Mouse (Mus musculus) spleen, adult 2 months (tissue): ENCODE data around the gene Pole3.

Experiments used
- CTCF ChIP-seq: fragments of 200-500 bp; IDR thresholded peaks from 2 replicates; pipeline ENCODE4 v1.5.1; 2011; ENCODE audit warnings: mild to moderate bottlenecking, inconsistent platforms; ENCODE audit not compliant: insufficient read depth, insufficient read length, insufficient replicate concordance; ENCODE audit errors: extremely low read depth
- POLR2A ChIP-seq: fragments of 200-500 bp; IDR thresholded peaks from 2 replicates; pipeline ENCODE4 v1.6.1; 2011; ENCODE audit warnings: low read depth, low read length, inconsistent platforms

- no peak for TF ChIP-seq CTCF
- no peak for TF ChIP-seq POLR2A
Measured at GRCm38 (mm10) chr4:62541802-62542201, 16.9 kb upstream of the Pole3 start.
